Mouse (Mus musculus): ENCODE data around the gene Pstpip1. TPM values are rescaled to one million over a fixed set of nuclear protein-coding genes. Genes with fewer than 3 reads are reported as not detected.

The Pstpip1 gene
- polyA plus RNA-seq, 1 experiment = 14.5 TPM

DNA sequence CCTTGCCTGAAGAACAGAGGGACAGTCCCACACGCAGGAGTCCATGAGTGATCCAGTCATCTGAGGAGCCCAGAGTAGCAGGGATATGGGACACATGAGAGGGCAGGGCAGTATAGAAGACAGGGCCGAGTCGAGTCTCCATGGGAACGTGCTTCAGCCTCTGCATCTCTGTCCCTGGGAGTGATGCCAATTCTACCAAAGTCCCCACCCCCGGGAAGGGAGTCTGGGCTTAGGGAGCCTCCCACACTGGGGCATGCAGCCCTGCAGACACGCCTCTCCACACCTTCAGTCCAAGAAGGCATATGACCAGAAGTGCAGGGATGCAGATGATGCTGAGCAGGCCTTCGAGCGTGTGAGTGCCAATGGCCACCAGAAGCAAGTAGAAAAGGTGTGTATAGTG, 33.2 kb downstream of the Pstpip1 start:
- 55% methylated on average over 8 of the region's 8 CpGs for WGBS
- TF ChIP-seq POLR2A (IDR thresholded peaks at IDR 0.05; ENCODE audit: borderline replicate concordance, extremely low read depth, low read depth, low read length) (no peak), CTCF (IDR thresholded peaks at IDR 0.05; ENCODE audit: insufficient read depth, low read length) (no peak)
- DNase-seq = no peak
- no peaks in the 10 kb centered on the region for H3K4me1 ChIP-seq (ENCODE audit: control insufficient read depth, insufficient read depth, low read length)
- H3K4me3 ChIP-seq (replicated peaks; ENCODE audit: extremely low read depth, low read depth, low read length) = no peak overlapping the region

DNA sequence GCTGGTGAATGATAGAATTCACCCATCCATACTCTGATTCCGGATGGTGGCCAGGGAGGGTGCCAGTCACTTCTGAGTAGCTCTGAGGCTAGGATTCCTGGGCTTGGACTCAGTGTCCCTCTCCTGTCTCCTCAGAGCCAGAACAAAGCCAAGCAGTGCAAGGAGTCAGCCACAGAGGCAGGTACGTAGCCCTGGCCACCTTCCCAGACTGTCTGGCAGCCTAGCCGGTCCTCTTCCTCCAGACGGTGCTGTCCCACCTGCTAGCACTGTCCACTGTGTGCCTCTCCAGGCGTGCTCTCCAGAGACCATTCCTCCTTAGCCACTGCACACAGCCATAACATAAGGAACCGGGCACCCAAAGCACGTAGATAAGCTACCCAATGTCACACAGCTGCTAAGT, 33.9 kb downstream of the Pstpip1 start:
- no peak for DNase-seq
- 65% methylated on average over 7 of the region's 7 CpGs for WGBS
- TF ChIP-seq CTCF (IDR thresholded peaks at IDR 0.05; ENCODE audit: insufficient read depth, low read length) (no peak), POLR2A (IDR thresholded peaks at IDR 0.05; ENCODE audit: borderline replicate concordance, extremely low read depth, low read depth, low read length) (no peak)
- H3K4me1 ChIP-seq (ENCODE audit: control insufficient read depth, insufficient read depth, low read length) = no peaks in the 10 kb centered on the region
- H3K4me3 ChIP-seq (replicated peaks; ENCODE audit: extremely low read depth, low read depth, low read length) = no peak overlapping the region

DNA sequence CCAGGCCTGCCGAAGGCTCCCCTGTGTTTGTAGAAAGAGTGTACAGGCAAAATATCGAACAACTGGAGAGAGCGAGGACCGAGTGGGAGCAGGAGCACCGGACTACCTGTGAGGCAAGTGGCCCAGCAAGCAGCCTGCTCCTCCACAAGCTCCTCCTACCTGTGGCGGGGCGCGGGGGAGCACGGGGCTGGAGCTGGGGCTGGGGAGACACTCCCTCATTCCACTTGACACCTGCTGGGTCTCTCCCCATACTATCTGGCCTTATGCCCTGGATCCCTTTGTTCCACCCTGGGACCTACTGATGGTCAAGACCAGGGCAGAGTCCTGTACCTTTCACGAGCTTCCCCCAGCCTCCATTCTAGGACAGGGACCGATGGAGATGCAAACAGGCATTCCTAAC, 34.8 kb downstream of the Pstpip1 start:
- no peak for DNase-seq
- no peaks in the 10 kb centered on the region for H3K4me1 ChIP-seq (ENCODE audit: control insufficient read depth, insufficient read depth, low read length)
- no peak for TF ChIP-seq POLR2A (IDR thresholded peaks at IDR 0.05; ENCODE audit: borderline replicate concordance, extremely low read depth, low read depth, low read length)
- no peak for TF ChIP-seq CTCF (IDR thresholded peaks at IDR 0.05; ENCODE audit: insufficient read depth, low read length)
- no peak overlapping the region for H3K4me3 ChIP-seq (replicated peaks; ENCODE audit: extremely low read depth, low read depth, low read length)
- WGBS = 38% methylated on average over 11 of the region's 11 CpGs

DNA sequence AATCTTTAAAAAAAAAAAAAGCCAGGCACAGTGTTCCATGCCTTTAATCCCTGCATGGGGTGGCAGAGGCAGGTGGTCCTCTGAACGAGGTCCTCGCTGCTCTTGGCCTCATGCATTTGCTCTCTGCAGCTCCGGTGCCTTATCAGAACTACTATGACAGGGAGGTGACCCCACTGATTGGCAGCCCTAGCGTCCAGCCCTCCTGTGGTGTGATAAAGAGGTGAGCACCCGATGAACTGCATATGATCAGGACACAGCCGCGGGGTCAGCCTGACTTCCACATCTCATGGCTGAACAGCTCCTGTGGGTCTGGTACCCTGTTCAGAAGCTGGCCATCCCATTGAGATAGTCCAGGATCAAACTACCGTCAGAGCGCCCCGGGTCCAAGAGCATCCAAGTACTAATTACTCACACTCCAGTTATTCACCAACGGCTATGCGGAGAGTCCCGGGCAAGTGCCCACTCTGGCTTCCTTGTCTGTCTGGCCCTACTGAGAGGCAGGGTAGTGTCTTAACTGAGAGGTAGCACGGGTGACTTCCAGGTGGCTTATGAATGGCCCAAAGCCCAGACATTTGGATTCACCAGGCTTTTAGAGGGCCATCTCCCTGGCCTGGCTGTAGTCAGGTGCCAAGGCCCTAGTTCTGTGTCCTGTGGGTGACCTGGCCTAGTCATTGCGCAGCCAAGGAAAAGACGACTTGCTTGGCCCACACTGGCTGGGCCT, 36.9 kb downstream of the Pstpip1 start:
- TF ChIP-seq POLR2A (IDR thresholded peaks at IDR 0.05; ENCODE audit: borderline replicate concordance, extremely low read depth, low read depth, low read length) (no peak), CTCF (IDR thresholded peaks at IDR 0.05; ENCODE audit: insufficient read depth, low read length) (no peak)
- no peak for DNase-seq
- no peaks in the 10 kb centered on the region for H3K4me1 ChIP-seq (ENCODE audit: control insufficient read depth, insufficient read depth, low read length)
- 78% methylated on average over 16 of the region's 16 CpGs for WGBS
- H3K4me3 ChIP-seq (replicated peaks; ENCODE audit: extremely low read depth, low read depth, low read length) = no peak overlapping the region

DNA sequence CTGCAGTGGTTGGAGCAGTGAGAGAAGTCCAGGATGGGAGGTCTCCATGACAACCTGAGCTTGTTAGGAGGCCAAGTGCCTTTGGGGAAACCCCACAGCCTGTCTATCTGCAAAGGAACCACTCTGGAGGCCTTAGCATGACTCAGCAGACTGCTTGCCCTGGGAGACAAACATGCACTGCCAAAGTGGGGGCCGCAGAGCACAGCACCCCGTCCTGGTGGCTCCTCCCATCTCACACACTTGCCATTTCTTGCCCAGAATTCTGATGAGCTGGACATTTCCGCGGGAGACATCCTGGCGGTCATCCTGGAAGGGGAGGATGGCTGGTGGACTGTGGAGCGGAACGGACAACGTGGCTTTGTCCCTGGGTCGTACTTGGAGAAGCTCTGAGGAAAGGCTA, 38.6 kb downstream of the Pstpip1 start:
- WGBS = 69% methylated on average over 9 of the region's 9 CpGs
- no peak for DNase-seq
- Histone ChIP-seq H3K4me3 (replicated peaks; ENCODE audit: extremely low read depth, low read depth, low read length) (no peak overlapping the region), H3K4me1 (ENCODE audit: control insufficient read depth, insufficient read depth, low read length) (no peaks in the 10 kb centered on the region)
- TF ChIP-seq CTCF (IDR thresholded peaks at IDR 0.05; ENCODE audit: insufficient read depth, low read length) (no peak), POLR2A (IDR thresholded peaks at IDR 0.05; ENCODE audit: borderline replicate concordance, extremely low read depth, low read depth, low read length) (no peak)

DNA sequence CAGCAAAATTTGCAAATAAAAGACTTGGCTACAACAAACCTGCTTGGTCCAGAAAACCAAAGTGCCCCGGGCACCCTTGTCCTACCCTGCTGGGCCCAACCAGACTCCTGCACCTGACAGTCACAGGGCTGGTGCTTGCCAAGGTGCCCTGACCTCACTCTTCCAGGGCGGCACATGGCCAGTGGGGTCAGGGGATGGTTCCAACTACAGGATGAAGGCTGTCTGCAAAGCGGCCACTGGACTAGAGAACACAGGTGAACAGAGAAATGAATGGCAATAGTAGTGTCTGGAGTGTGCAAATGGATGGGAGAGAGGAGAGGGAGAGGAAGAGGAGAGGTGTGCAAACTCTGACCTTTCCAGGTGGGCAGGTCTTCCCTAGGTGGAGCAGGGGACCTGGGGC, 40.2 kb downstream of the Pstpip1 start:
- TF ChIP-seq CTCF (IDR thresholded peaks at IDR 0.05; ENCODE audit: insufficient read depth, low read length) = no peak
- TF ChIP-seq POLR2A (IDR thresholded peaks at IDR 0.05; ENCODE audit: borderline replicate concordance, extremely low read depth, low read depth, low read length) = no peak
- H3K4me3 ChIP-seq (replicated peaks; ENCODE audit: extremely low read depth, low read depth, low read length) = no peak overlapping the region
- 82% methylated on average over 3 of the region's 3 CpGs for WGBS
- DNase-seq = no peak
- no peaks in the 10 kb centered on the region for H3K4me1 ChIP-seq (ENCODE audit: control insufficient read depth, insufficient read depth, low read length)

DNA sequence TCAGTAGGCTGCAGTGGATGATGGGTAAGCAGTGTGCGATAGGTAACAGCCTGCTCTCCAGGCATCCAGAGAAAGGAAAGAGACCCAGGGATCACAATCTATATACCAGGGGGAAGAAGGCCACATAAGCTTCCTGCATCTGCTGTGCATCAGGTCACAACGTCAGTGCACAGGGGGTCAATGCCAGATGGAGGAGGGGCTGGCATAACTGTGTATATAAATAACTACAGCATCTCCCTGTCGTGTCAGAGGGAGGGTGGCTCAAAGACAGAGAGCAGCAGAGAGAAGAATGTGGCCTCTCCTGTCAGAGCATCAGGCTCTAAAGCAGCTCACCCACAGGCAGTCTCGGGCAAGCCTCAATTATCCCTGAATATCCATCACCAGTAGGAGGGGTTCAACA, 40.8 kb downstream of the Pstpip1 start:
- DNase-seq = no peak
- no peak overlapping the region for H3K4me3 ChIP-seq (replicated peaks; ENCODE audit: extremely low read depth, low read depth, low read length)
- TF ChIP-seq CTCF (IDR thresholded peaks at IDR 0.05; ENCODE audit: insufficient read depth, low read length) (no peak), POLR2A (IDR thresholded peaks at IDR 0.05; ENCODE audit: borderline replicate concordance, extremely low read depth, low read depth, low read length) (no peak)
- H3K4me1 ChIP-seq (ENCODE audit: control insufficient read depth, insufficient read depth, low read length) = no peaks in the 10 kb centered on the region
- 54% methylated on average over 4 of the region's 4 CpGs for WGBS

DNA sequence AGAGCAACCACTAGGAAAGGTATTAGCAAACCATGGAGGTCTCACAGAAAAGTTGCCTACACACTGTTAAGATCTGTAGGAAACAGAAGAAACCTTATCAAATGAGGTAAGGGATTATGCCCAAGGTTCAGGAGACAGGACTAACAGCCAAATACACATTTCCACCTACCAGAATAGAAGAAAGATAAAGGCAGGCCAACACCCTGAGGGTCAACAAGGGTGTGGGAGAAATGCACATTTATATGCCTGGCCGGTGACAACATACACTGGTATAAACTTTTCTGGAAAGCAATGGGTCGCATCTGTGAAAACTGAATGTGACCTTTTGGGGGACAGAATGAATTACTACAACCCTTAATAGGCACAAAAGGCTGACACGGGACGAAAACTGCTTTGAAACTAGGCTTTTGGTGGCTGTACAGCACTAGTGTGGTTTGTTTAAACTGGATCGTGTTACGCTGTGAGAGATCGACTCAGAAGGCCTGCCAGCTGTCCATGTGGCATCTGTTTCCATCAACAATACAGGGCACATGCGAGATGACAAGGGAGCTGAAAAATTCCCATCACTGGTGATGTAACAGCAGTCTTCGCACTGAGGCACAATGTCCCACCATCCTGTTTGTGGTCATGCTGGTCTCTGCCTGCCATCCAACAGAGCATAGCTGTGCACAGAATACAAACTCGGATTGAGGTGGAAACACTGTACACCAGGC, 42.2 kb downstream of the Pstpip1 start:
- Histone ChIP-seq H3K4me1 (ENCODE audit: control insufficient read depth, insufficient read depth, low read length) (no peaks in the 10 kb centered on the region), H3K4me3 (replicated peaks; ENCODE audit: extremely low read depth, low read depth, low read length) (no peak overlapping the region)
- no peak for DNase-seq
- 54% methylated on average over 10 of the region's 10 CpGs for WGBS
- no peak for TF ChIP-seq POLR2A (IDR thresholded peaks at IDR 0.05; ENCODE audit: borderline replicate concordance, extremely low read depth, low read depth, low read length)
- no peak for TF ChIP-seq CTCF (IDR thresholded peaks at IDR 0.05; ENCODE audit: insufficient read depth, low read length)

DNA sequence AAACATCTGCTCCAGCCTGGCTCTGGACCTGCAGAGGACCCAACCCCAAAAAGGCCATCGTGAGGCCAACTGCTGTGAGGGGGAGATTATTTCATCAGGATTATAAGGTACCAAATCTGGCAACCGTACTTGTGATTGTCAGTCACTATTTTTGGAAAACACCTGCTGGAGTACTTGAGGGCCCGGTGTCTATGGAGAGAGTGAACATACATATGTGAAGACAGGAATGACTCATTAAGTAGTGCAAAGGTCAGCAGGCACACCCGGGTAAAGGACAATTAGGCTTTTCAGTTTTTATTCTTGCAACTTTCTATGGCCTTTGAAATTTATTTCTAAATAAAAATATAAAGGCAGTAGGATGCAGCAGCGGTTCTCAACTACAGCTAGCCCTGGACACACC, 44.2 kb downstream of the Pstpip1 start:
- Histone ChIP-seq H3K4me1 (ENCODE audit: control insufficient read depth, insufficient read depth, low read length) (no peaks in the 10 kb centered on the region), H3K4me3 (replicated peaks; ENCODE audit: extremely low read depth, low read depth, low read length) (no peak overlapping the region)
- TF ChIP-seq POLR2A (IDR thresholded peaks at IDR 0.05; ENCODE audit: borderline replicate concordance, extremely low read depth, low read depth, low read length) (no peak), CTCF (IDR thresholded peaks at IDR 0.05; ENCODE audit: insufficient read depth, low read length) (no peak)
- DNase-seq = no peak
- WGBS = 76% methylated on average over 5 of the region's 5 CpGs

- DNase-seq = no peak
- TF ChIP-seq CTCF (IDR thresholded peaks at IDR 0.05; ENCODE audit: insufficient read depth, low read length) (no peak), POLR2A (IDR thresholded peaks at IDR 0.05; ENCODE audit: borderline replicate concordance, extremely low read depth, low read depth, low read length) (no peak)
- Histone ChIP-seq H3K4me3 (replicated peaks; ENCODE audit: extremely low read depth, low read depth, low read length) (no peak overlapping the region), H3K4me1 (ENCODE audit: control insufficient read depth, insufficient read depth, low read length) (no peaks in the 10 kb centered on the region)
- 51% methylated on average over 4 of the region's 4 CpGs for WGBS
Observed at GRCm38 (mm10) chr9:56134614-56135013, 44.9 kb downstream of the Pstpip1 start.
